Mouse (Mus musculus): Measurements from ENCODE around the gene Taok1. TPM values are rescaled to one million over a fixed set of nuclear protein-coding genes. Genes with fewer than 3 reads are reported as not detected.

Gene Taok1
- polyA plus RNA-seq, 1 experiment from 2014 or later = 18.4 TPM

GRCm38 (mm10) chr11:77630257-77630670 is 22.6 kb upstream of the Taok1 start:
- peak overlapping the region; percentile 59 for H3K4me2 ChIP-seq (replicated peaks; ENCODE audit: low read depth, low read length)
- no peaks in the 10 kb centered on the region for H3K9me3 ChIP-seq (ENCODE audit: low read length)
- H3K27me3 ChIP-seq (replicated peaks; ENCODE audit: insufficient read depth, low read length) = no peaks in the 10 kb centered on the region
- DNase-seq (ENCODE audit: low spot score) (peak; percentile 88), ATAC-seq (peak; percentile 38)
- H3K4me1 ChIP-seq (ENCODE audit: insufficient read depth, low read depth, low read length) = 0 out of 2 replicates have a peak, but pooled peaks cover 2% of the 10 kb centered on the region
- H3K9ac ChIP-seq (replicated peaks; ENCODE audit: low read depth) = no peak overlapping the region
- WGBS = 13% methylated on average over 8 of the region's 8 CpGs
- peak; percentile 94 for TF ChIP-seq CTCF (IDR thresholded peaks at IDR 0.05)
- TF ChIP-seq EP300 (IDR thresholded peaks at IDR 0.05) = no peak
- no peak overlapping the region for H3K27ac ChIP-seq (ENCODE audit: low read length)
- H3K4me3 ChIP-seq (ENCODE audit: low read depth, low read length) = peak overlapping the region; percentile 28
- H3K36me3 ChIP-seq (ENCODE audit: insufficient read depth, low read length) = no peaks in the 10 kb centered on the region

GRCm38 (mm10) chr11:77629476-77629875 is 21.9 kb upstream of the Taok1 start:
- H3K4me2 ChIP-seq (replicated peaks; ENCODE audit: low read depth, low read length) = no peak overlapping the region

GRCm38 (mm10) chr11:77626596-77627535 is 19.3 kb upstream of the Taok1 start:
- no peak for TF ChIP-seq CTCF (IDR thresholded peaks at IDR 0.05)
- TF ChIP-seq EP300 (IDR thresholded peaks at IDR 0.05) = no peak
- H3K36me3 ChIP-seq (ENCODE audit: insufficient read depth, low read length) = no peaks in the 10 kb centered on the region
- H3K4me1 ChIP-seq (ENCODE audit: insufficient read depth, low read depth, low read length) = peaks cover 9% of the 10 kb centered on the region
- WGBS = 60% methylated on average over 5 of the region's 5 CpGs
- no peak overlapping the region for H3K4me2 ChIP-seq (replicated peaks; ENCODE audit: low read depth, low read length)
- DNase-seq (ENCODE audit: low spot score) = no peak
- H3K9ac ChIP-seq (replicated peaks; ENCODE audit: low read depth) = no peak overlapping the region
- no peak overlapping the region for H3K27ac ChIP-seq (ENCODE audit: low read length)
- no peaks in the 10 kb centered on the region for H3K9me3 ChIP-seq (ENCODE audit: low read length)
- no peak overlapping the region for H3K4me3 ChIP-seq (ENCODE audit: low read depth, low read length)
- ATAC-seq = no peak
- no peaks in the 10 kb centered on the region for H3K27me3 ChIP-seq (replicated peaks; ENCODE audit: insufficient read depth, low read length)

More at GRCm38 (mm10) chr11:77629476-77629875, 21.9 kb upstream of the Taok1 start:
- Histone ChIP-seq H3K36me3 (ENCODE audit: insufficient read depth, low read length) (no peaks in the 10 kb centered on the region), H3K9ac (replicated peaks; ENCODE audit: low read depth) (no peak overlapping the region), H3K27ac (ENCODE audit: low read length) (no peak overlapping the region), H3K4me3 (ENCODE audit: low read depth, low read length) (no peak overlapping the region), H3K4me1 (ENCODE audit: insufficient read depth, low read depth, low read length) (peaks cover 6% of the 10 kb centered on the region; the same call in 1 of the 2 replicates), H3K27me3 (replicated peaks; ENCODE audit: insufficient read depth, low read length) (no peaks in the 10 kb centered on the region), H3K9me3 (ENCODE audit: low read length) (no peaks in the 10 kb centered on the region)
- DNase-seq (ENCODE audit: low spot score) = peak; percentile 87
- WGBS = 0% methylated on average over 1 of the region's 1 CpGs
- peak; percentile 57 for ATAC-seq
- TF ChIP-seq CTCF (IDR thresholded peaks at IDR 0.05) (peak; percentile 78), EP300 (IDR thresholded peaks at IDR 0.05) (no peak)

GRCm38 (mm10) chr11:77625061-77625855 is 17.6 kb upstream of the Taok1 start:
- ATAC-seq = peak; percentile 32
- Histone ChIP-seq H3K4me3 (ENCODE audit: low read depth, low read length) (peak overlapping the region; percentile 16), H3K27ac (ENCODE audit: low read length) (no peak overlapping the region), H3K4me2 (replicated peaks; ENCODE audit: low read depth, low read length) (peak overlapping the region; percentile 53), H3K9ac (replicated peaks; ENCODE audit: low read depth) (no peak overlapping the region), H3K27me3 (replicated peaks; ENCODE audit: insufficient read depth, low read length) (no peaks in the 10 kb centered on the region), H3K4me1 (ENCODE audit: insufficient read depth, low read depth, low read length) (peaks cover 9% of the 10 kb centered on the region), H3K36me3 (ENCODE audit: insufficient read depth, low read length) (no peaks in the 10 kb centered on the region), H3K9me3 (ENCODE audit: low read length) (no peaks in the 10 kb centered on the region)
- WGBS = 11% methylated on average over 11 of the region's 11 CpGs
- TF ChIP-seq CTCF (IDR thresholded peaks at IDR 0.05) (no peak), EP300 (IDR thresholded peaks at IDR 0.05) (no peak)
- DNase-seq (ENCODE audit: low spot score) = peak; percentile 45

- no peak for TF ChIP-seq CTCF (IDR thresholded peaks at IDR 0.05)
- no peak for TF ChIP-seq EP300 (IDR thresholded peaks at IDR 0.05)
- no peak overlapping the region for H3K27ac ChIP-seq (ENCODE audit: low read length)
- H3K4me2 ChIP-seq (replicated peaks; ENCODE audit: low read depth, low read length) = peak overlapping the region; percentile 53
- ATAC-seq = peak; percentile 77
- no peaks in the 10 kb centered on the region for H3K9me3 ChIP-seq (ENCODE audit: low read length)
- H3K9ac ChIP-seq (replicated peaks; ENCODE audit: low read depth) = 0 out of 2 replicates have a peak overlapping the region, but pooled peaks have one; percentile 19
- H3K4me3 ChIP-seq (ENCODE audit: low read depth, low read length) = peak overlapping the region; percentile 16
- peaks cover 9% of the 10 kb centered on the region for H3K4me1 ChIP-seq (ENCODE audit: insufficient read depth, low read depth, low read length)
- DNase-seq (ENCODE audit: low spot score) = peak; percentile 73
- 2% methylated on average over 17 of the region's 17 CpGs for WGBS
- H3K27me3 ChIP-seq (replicated peaks; ENCODE audit: insufficient read depth, low read length) = no peaks in the 10 kb centered on the region
- H3K36me3 ChIP-seq (ENCODE audit: insufficient read depth, low read length) = no peaks in the 10 kb centered on the region
Observed at GRCm38 (mm10) chr11:77624441-77625060, 16.9 kb upstream of the Taok1 start.

Measured in lung, postnatal 0 days (tissue).